Mouse (Mus musculus) inflammation-experienced regulatory T-cells, adult 6 months (primary cell): ENCODE measurements around the gene Phf14. TPM values are rescaled to one million over a fixed set of nuclear protein-coding genes. Genes with fewer than 3 reads are reported as not detected.
"Not testable (repeated sequence)": the region's sequence is repeated elsewhere in the genome, so short reads cannot be mapped to it uniquely, and the experiment has no call there.

ENCODE experiments used
- ATAC-seq: one replicate; pipeline ENCODE4 v1.8.0; 2017
- polyA plus RNA-seq, 3 experiments: library from polyadenylated mRNA; unstranded; fragments of 100-300 nt; shearing (Covaris generic); gene quantifications; one replicate each; pipeline ENCODE4 v1.2.1; 2017

Gene Phf14
- polyA plus RNA-seq, 3 experiments from 2014 or later = 43.2 to 63.8 (median 59.4) TPM

DNA sequence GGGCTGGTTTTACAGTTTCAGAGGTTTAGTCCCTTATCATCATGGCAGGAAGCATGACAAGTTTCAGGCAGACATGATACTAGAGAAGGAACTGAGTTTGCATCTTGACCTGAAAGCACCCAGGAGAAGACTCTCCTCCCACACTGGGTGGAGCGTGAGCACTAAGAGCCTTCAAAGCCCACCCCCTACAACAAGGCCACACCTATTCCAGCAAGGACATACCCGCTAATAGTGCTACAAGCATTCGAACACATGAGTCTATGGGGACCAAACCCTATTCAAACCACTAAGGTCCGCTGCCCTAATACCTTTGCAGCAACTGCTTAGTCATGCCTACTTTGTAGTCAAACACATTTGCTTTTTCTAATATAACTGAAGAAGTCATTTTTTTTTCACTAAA is 189.5 kb downstream of the Phf14 start:
- ATAC-seq = no peak

- ATAC-seq = no peak
These were observed 197.5 kb downstream of the Phf14 start for GRCm38 (mm10) chr6:12105144-12105543.

DNA sequence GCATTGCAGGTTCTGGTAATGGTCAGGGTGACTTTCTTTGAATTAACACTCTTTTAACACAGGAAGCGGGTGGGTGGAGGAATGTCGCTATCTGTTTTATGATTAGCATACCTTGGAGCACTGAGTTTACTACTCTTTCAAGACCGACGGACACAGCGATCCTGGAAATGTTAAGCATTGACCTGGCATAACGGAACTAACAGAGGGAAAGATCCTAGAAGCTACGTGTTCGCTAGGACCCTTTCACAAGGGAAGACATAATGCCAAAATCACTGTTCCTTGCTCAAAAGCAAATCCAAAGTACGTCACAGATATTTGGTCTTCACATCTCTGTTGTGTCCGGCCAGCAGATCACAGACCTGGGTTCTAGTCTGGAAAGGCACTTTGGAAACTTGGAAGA is 199.7 kb downstream of the Phf14 start:
- ATAC-seq = no peak

DNA sequence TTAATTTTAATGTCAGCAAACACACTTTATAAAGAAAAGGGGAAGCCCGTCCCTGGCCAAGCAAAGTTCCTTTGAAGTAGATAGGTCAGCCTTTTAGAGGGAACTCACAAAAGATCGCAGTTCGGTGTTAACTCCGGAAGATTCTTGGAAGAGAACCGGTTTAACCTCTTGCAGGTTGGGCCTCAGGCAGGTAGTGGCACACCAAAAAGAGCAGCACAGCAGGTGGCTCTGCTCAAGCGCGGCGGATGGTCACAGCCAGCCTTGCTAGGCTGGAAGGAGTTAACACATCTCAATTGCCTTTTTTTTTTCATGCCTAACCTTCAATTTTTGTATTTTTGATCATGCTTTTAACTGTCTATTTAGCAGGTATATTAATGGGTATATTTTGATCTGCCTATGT is 200.2 kb downstream of the Phf14 start:
- no peak for ATAC-seq

DNA sequence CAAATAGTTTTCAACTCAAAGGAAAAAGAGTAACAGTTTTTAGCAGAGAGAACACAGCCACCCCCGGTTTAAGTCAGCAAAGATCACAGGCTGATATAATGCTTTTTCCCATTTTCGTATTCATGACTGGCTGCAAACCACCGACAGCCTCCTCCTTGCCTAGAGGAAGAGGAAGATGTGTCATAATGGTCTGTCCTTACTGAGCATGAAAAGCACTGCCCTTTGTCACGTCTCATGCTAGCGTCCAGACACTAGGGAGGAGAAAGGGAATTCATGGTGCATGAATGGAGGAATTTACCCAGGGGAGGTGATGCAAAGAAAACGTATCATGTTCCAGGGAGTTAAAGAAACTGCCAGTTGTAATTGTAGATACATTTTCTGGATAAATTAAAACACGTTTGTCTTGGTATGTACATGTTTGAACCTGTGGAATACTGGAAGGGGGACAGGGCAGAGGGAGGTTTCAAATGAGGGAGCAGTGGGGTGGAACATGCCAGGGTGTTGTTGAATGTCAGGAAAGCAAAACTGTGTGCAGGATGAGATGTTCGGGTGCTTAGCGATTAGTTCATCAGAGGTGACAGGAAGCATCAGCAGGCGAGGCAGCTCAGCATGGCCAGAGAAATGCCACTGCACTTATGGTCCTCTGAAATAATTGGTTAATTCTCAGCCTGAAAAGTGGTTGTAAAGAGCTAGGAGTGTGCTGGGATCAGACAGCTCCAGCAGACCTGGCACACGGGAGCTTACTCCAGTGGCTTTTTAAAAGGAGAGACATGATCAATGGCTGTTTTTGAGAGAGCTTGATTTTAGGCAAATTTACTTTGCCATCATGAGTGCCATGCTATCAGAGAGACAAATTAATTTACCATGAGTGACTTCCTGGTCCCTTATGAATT is 209.6 kb downstream of the Phf14 start:
- ATAC-seq = no peak

DNA sequence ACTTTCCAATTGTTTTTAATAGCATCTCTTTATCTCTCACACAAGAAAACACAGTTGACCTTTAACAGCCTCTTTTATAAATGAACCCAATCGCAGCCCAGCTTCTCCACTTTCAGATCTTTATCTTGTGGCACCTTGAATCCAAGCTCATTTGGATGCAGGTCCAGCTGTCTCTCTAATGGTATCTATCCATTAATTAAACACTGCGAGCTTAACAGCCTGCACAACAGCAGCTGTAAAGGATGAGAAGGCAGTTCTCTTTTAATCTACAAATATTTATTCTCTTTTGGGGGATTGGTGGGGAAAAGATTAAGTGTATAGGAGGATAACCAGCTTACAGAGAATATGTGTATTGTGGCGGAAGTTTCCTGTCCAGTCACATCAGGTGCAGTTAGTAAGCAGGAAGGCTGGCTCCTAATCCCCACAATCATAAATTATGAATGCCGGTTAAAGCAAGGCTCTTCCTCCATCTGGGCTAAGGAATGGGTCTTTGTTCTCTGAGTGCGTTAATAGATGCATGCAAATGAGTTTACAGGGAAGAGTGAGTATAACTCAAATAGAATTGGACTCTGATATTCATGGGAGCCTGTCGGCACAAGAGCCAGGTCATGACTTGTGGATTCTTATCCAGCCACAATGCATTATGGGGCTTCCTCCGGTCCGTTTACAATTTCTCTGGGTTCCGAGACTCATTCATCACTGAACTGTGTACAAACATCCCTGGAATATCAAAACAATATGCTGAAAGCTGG is 210.4 kb downstream of the Phf14 start:
- no peak for ATAC-seq

DNA sequence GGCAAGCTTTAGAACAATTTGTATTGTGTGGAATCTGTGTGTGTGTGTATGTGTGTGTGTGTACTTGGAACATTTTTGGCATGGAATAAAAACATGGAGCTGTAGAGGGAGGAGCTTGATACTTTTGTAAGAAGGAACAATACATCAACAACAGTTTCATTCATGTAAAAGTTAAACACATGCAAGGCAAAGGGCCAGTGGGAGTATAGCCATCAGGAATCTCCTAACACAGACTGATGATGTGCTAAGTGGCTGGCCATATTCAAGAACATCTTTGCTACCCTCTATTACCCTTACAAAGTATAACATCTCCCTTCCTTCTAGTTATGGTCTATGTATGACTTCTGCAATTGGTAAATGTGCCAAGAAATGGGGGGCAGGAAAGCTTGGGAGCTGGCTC is 215.2 kb downstream of the Phf14 start:
- no peak for ATAC-seq

GRCm38 (mm10) chr6:12125031-12125803 is 217.6 kb downstream of the Phf14 start:
- ATAC-seq = peak; percentile 82

GRCm38 (mm10) chr6:12126601-12127000 is 219.0 kb downstream of the Phf14 start:
- ATAC-seq = not testable (repeated sequence)

GRCm38 (mm10) chr6:12127287-12127686 is 219.7 kb downstream of the Phf14 start:
- no peak for ATAC-seq

Other genes starting within 250 kb of the Phf14 start
- 100 to 1,000 TPM; 457 to 640 (median 459) TPM for gene Ndufa4, start 312 bp upstream of the Phf14 start, polyA plus RNA-seq